Mouse (Mus musculus) heart, postnatal 0 days (tissue): ENCODE results near the gene Pts. TPM values are rescaled to one million over a fixed set of nuclear protein-coding genes. Genes with fewer than 3 reads are reported as not detected.
A peak's percentile ranks its signal among the peaks of the same experiment; 100 is the strongest.

Experiments used
- ATAC-seq: fragments of 200-750 bp; cut with Nextera tagmentation; 2 replicates; pipeline ENCODE4 v1.8.0; 2017; ENCODE audit warnings: low read depth, moderate number of reproducible peaks, moderate library complexity; ENCODE audit not compliant: insufficient read depth
- DNase-seq: peaks from one replicate; pipeline ENCODE4 v3.0.0-alpha.2; 2016; ENCODE audit warnings: low spot score
- H3K27ac ChIP-seq: fragments of 300-500 bp; sonication (generic); 2 replicates; pipeline ENCODE4 v1.5.1; 2014; ENCODE audit warnings: low read depth, mild to moderate bottlenecking
- H3K27me3 ChIP-seq: fragments of 300-500 bp; sonication (generic); 2 replicates; pipeline ENCODE4 v1.6.1; 2014; ENCODE audit warnings: low read length, mixed read lengths; ENCODE audit not compliant: control insufficient read depth, insufficient read depth
- H3K36me3 ChIP-seq: fragments of 300-500 bp; sonication (generic); replicated peaks from 2 replicates; pipeline ENCODE4 v1.6.1; 2014; ENCODE audit warnings: low read length, mixed read lengths; ENCODE audit not compliant: control insufficient read depth, insufficient read depth
- H3K4me1 ChIP-seq: fragments of 300-500 bp; sonication (generic); 2 replicates; pipeline ENCODE4 v1.6.1; 2014; ENCODE audit warnings: antibody characterized with exemption; ENCODE audit not compliant: control insufficient read depth, insufficient read depth
- H3K4me2 ChIP-seq: fragments of 300-500 bp; sonication (generic); 2 replicates; pipeline ENCODE4 v1.6.1; 2014; ENCODE audit warnings: low read depth, mild to moderate bottlenecking, low read length, moderate library complexity
- H3K4me3 ChIP-seq: fragments of 300-500 bp; sonication (generic); 2 replicates; pipeline ENCODE4 v1.5.1; 2014; ENCODE audit warnings: low read depth, low read length
- H3K9ac ChIP-seq: fragments of 300-500 bp; sonication (generic); replicated peaks from 2 replicates; pipeline ENCODE4 v1.6.1; 2014; ENCODE audit warnings: low read depth, low read length, mixed read lengths
- H3K9me3 ChIP-seq: fragments of 300-500 bp; sonication (generic); replicated peaks from 2 replicates; pipeline ENCODE4 v1.6.1; 2016; ENCODE audit warnings: low read length; ENCODE audit not compliant: control insufficient read depth
- CTCF ChIP-seq: IDR thresholded peaks from 2 replicates; pipeline ENCODE4 v1.5.1; 2016; ENCODE audit warnings: antibody characterized with exemption, control low read depth, low read depth
- EP300 ChIP-seq: IDR thresholded peaks from 2 replicates; pipeline ENCODE4 v1.6.1; 2016; ENCODE audit warnings: antibody characterized with exemption, low read depth
- WGBS: fragments of 180-500 bp; shearing (Covaris S2); extraction: QIAGEN DNeasy Blood & Tissue Kit; methylation state at CpG from one replicate; pipeline ENCODE4 v1.1.7; 2014; 5-methylcytosine and 5-hydroxymethylcytosine counted together
- polyA plus RNA-seq: library from polyadenylated mRNA; unstranded; fragments of >200 nt; fragmentation: Nextera tagmentation; extraction: Ambion mirVana; gene quantifications from 2 replicates; pipeline ENCODE4 v1.2.1, GENCODE M21; 2015
- total RNA-seq: library from RNA; depleted of rRNA; stranded (reverse); fragments of >200 nt; gene quantifications from 2 replicates; pipeline ENCODE4 v1.2.3, GENCODE M21; 2014; ENCODE audit warnings: low replicate concordance; rRNA removed

Gene Pts
- total RNA-seq, result 29.7 and 147 TPM in 2 replicates
- 93.1 and 97.8 TPM in 2 replicates for polyA plus RNA-seq

DNA sequence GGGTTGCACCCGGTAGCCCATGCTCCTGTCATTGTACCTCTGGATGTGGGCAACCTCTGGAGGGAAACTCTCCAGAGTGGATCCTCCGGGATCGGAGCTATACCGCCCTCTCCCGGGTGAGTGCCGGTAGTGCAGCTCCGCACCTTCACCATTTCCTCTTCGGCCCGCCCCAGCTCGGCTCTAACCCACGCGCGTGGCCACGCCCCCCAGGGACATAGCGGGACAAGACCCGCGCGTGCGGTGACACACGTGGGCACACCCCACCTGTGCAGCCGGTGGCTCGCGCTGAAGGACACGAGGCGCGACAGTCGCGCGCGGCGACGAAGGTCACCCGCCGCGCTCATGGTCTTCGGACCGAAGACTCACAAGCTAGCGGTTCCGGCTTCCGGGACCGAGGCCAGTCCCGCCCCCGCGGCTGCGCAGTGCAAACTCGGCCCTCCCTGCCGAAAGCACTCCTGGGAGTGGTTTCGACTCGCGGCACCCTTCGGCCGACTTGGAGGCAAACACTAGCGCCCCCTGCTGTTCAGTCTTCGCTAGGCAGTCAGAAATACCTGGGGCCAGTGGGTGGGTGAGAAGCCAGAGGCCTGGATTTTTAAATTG is at the start of gene Pts:
Pts (minus strand) TSS at position 432 of the 600 bp plus-strand sequence.
- WGBS, result under 1% methylated on average over 54 of the region's 54 CpGs
- peak within 1 kb of the TSS; percentile 76 for H3K4me3 ChIP-seq
- TF ChIP-seq CTCF (peak; percentile 95), EP300 (peak; percentile 54; the same call in 1 of the 2 replicates)
- 0 out of 2 replicates have a peak, but pooled peaks cover 3% of the 10 kb centered on the region for H3K36me3 ChIP-seq
- peak within 1 kb of the TSS; percentile 86 for H3K27ac ChIP-seq
- peak; percentile 98 for DNase-seq
- no peaks in the 10 kb centered on the region for H3K9me3 ChIP-seq
- ATAC-seq, result peak; percentile 100
- H3K4me1 ChIP-seq, result peaks cover 8% of the 10 kb centered on the region; the same call in 1 of the 2 replicates
- H3K27me3 ChIP-seq, result no peaks in the 10 kb centered on the region
- H3K4me2 ChIP-seq, result peak within 1 kb of the TSS; percentile 68
- peak within 1 kb of the TSS; percentile 65 for H3K9ac ChIP-seq

DNA sequence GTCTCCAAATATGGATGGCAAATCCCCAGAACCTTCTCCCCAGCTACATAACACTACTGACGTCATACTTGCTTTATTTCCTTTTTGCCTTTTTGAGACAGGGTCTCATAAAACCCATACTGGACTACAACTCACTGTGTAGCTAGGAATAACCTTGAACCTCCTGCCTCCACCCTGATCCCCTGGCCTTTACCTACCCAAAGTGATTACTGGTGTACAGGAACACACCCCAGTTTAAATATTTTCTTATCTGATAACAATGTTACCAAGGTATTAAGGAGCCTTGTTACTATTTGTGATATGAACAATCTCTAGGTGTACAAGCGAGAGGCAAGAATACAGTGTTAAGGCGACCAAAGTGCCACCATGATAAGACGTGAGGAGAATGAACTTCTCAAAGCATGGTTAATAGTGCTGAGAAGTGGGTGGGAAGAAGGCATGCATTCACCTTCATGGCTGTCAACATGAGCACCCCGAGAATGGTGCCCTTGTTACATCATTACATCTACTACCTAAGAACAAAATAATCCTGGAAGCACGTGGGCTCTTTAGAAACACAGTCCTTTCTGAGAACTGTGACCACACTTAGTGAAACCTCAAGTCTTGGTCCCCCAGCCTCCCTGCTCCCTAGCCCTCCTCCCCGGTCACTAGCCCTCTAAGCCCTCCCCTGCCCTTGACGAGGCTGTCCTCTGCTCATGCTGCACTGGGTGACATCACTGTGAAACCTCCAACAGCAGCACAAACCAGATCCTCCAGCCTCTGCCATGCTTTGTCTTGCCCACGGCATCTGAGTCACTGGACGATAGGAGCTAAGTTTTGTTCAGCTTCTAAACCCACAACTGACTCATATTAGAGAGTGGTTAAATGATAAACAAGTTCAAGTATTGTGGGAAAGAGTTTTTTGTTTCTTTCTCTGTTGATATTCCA is 41.3 kb upstream of the Pts start:
- TF ChIP-seq EP300 (no peak), CTCF (no peak)
- H3K4me2 ChIP-seq, result no peak overlapping the region
- DNase-seq (no peak), ATAC-seq (no peak)
- H3K4me1 ChIP-seq, result no peaks in the 10 kb centered on the region
- no peaks in the 10 kb centered on the region for H3K9me3 ChIP-seq
- H3K36me3 ChIP-seq, result no peaks in the 10 kb centered on the region
- no peak overlapping the region for H3K9ac ChIP-seq
- no peaks in the 10 kb centered on the region for H3K27me3 ChIP-seq
- no peak overlapping the region for H3K27ac ChIP-seq
- WGBS, result 49% methylated on average over 10 of the region's 10 CpGs
- no peak overlapping the region for H3K4me3 ChIP-seq

DNA sequence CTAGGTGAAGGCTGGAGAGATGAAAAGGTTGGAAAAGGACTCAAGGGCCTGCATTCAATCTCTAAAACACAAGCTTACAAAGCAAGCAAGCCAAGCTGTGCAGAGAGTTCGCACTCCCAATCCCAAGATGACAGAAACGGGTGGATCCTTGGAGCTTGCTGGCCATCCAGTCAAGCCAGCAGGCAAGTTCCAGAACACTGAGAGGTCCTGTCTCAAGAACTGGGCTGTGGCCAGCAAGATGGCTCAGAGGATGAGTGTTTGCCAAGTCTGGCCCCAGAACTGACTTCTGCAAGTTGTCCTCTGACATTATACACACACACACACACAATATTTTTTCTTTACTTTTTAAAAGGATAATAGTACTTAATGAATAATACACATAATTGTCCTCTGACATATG is 39.4 kb upstream of the Pts start:
- H3K4me3 ChIP-seq, result no peak overlapping the region
- 83% methylated on average over 2 of the region's 2 CpGs for WGBS
- no peaks in the 10 kb centered on the region for H3K36me3 ChIP-seq
- no peaks in the 10 kb centered on the region for H3K4me1 ChIP-seq
- ATAC-seq, result no peak
- H3K27ac ChIP-seq, result no peak overlapping the region
- no peak overlapping the region for H3K9ac ChIP-seq
- H3K27me3 ChIP-seq, result no peaks in the 10 kb centered on the region
- no peaks in the 10 kb centered on the region for H3K9me3 ChIP-seq
- TF ChIP-seq EP300 (no peak), CTCF (no peak)
- no peak for DNase-seq
- no peak overlapping the region for H3K4me2 ChIP-seq

DNA sequence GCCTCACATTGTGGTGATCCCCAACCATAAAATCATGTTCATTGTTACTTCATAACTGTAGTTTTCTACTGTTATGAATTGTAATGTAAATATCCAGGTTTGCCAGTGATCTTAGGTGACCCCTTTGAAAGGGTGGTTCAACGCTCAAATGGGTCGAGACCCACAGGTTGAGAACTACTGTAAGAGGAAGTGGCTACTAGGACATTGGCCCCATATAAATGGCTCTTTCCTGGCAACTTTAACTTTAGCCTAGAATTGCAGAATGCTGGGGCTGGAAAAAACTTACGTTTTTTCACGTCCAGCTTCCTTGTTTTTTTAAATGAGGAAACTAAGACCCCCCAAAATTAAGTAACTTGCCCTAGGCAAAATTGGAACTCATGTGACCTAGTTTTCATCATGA is 38.8 kb upstream of the Pts start:
- Histone ChIP-seq H3K27ac (no peak overlapping the region), H3K36me3 (no peaks in the 10 kb centered on the region), H3K9ac (no peak overlapping the region), H3K4me2 (no peak overlapping the region), H3K27me3 (no peaks in the 10 kb centered on the region), H3K4me1 (no peaks in the 10 kb centered on the region), H3K9me3 (no peaks in the 10 kb centered on the region), H3K4me3 (no peak overlapping the region)
- TF ChIP-seq EP300 (no peak), CTCF (no peak)
- WGBS, result 80% methylated on average over 4 of the region's 4 CpGs
- ATAC-seq (no peak), DNase-seq (no peak)

DNA sequence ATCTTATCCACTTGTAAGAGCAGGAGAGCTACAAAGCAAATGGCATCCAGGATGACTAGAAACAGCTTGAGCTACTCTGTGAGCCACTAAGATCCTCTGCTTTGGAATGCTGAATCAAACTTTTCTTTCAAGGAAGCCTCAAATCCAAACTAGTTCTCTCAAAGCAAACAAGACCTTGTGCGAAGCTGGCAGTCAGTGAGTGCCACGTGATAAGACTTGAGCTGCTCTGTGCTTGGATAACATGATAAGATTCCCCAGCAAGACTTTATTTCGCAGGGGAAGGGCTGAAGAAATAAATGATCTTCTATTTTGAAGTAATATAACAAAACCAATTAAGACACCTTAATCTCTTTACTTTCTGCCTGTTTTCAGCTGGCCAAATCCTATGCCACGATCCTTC is 37.4 kb upstream of the Pts start:
- Histone ChIP-seq H3K27me3 (no peaks in the 10 kb centered on the region), H3K4me1 (no peaks in the 10 kb centered on the region), H3K9me3 (no peaks in the 10 kb centered on the region), H3K36me3 (no peaks in the 10 kb centered on the region), H3K4me3 (no peak overlapping the region), H3K4me2 (no peak overlapping the region), H3K27ac (no peak overlapping the region), H3K9ac (no peak overlapping the region)
- 37% methylated on average over 4 of the region's 4 CpGs for WGBS
- DNase-seq, result no peak
- ATAC-seq, result no peak
- TF ChIP-seq EP300 (no peak), CTCF (no peak)
